27 mouse cellular contexts compared by ENCODE assay signal in genomic region chr12:29728294-29728693, GRCm38 (mm10).
DNase-seq lines count a peak whose midpoint lies in the region; ATAC-seq and TF ChIP-seq lines count a peak whose summit lies in the region.
"Had no signal": no experiment of that assay in that cellular context is flagged by ENCODE, and none has a peak within 500 bp of the region (broad histone marks: within the 10 kb centered on the region; RNA-seq: fewer than 3 reads in every experiment).

No protein-coding gene starts in this region.

- H3K4me3 ChIP-seq in forebrain, embryonic 15.5 days, result no peak overlapping the region
- H3K4me3 ChIP-seq in forebrain, embryonic 11.5 days (ENCODE audit: low read depth, low read length), result no peak overlapping the region
- H3K4me3 ChIP-seq in hindbrain, postnatal 0 days (ENCODE audit: low read length), result no peak overlapping the region
- H3K4me3 ChIP-seq in hindbrain, embryonic 11.5 days (ENCODE audit: low read depth, low read length), result no peak overlapping the region
- H3K4me3 ChIP-seq: embryonic facial prominence, embryonic 10.5 days; embryonic facial prominence, embryonic 13.5 days; erythroblast, embryonic 14.5 days; heart, adult 2 months; hindbrain, embryonic 10.5 days; hindbrain, embryonic 15.5 days had no signal

- no peak for TF ChIP-seq POLR2A in brain, embryonic 14.5 days (IDR thresholded peaks at IDR 0.05; ENCODE audit: borderline replicate concordance, extremely low read depth, insufficient read depth, insufficient read length, poor library complexity, severe bottlenecking)

- H3K27me3 ChIP-seq in forebrain, embryonic 15.5 days, result no peaks in the 10 kb centered on the region
- H3K27me3 ChIP-seq in forebrain, embryonic 11.5 days (ENCODE audit: control insufficient read depth, insufficient read depth, low read length), result no peaks in the 10 kb centered on the region
- H3K27me3 ChIP-seq in hindbrain, postnatal 0 days (ENCODE audit: insufficient read depth, low read length), result no peaks in the 10 kb centered on the region
- no peaks in the 10 kb centered on the region for H3K27me3 ChIP-seq in hindbrain, embryonic 11.5 days (ENCODE audit: control insufficient read depth, insufficient read depth, low read length)
- H3K27me3 ChIP-seq: embryonic facial prominence, embryonic 13.5 days; hindbrain, embryonic 15.5 days had no signal

- ATAC-seq in forebrain, embryonic 15.5 days (replicated peaks), result no peak
- ATAC-seq in forebrain, embryonic 11.5 days (replicated peaks; ENCODE audit: low FRiP score), result no peak
- peak; percentile 57 for ATAC-seq in hindbrain, postnatal 0 days
- no peak for ATAC-seq in hindbrain, embryonic 11.5 days (ENCODE audit: low FRiP score)
- ATAC-seq in monocyte, adult 5-6 weeks (replicated peaks; ENCODE audit: insufficient number of reproducible peaks, low FRiP score, low TSS enrichment, poor library complexity, severe bottlenecking), result no peak
- ATAC-seq: activated CD4-positive, CD25-positive, alpha-beta regulatory T cell, adult 4 months; inflammation-experienced regulatory T-cells, adult 6 months; intestine, embryonic 16.5 days had no signal

- no peak overlapping the region for H3K4me2 ChIP-seq in forebrain, embryonic 15.5 days (replicated peaks)
- no peak overlapping the region for H3K4me2 ChIP-seq in forebrain, embryonic 11.5 days (ENCODE audit: low read depth, low read length, severe bottlenecking)
- no peak overlapping the region for H3K4me2 ChIP-seq in hindbrain, postnatal 0 days (ENCODE audit: low read depth, low read length)
- no peak overlapping the region for H3K4me2 ChIP-seq in hindbrain, embryonic 11.5 days (replicated peaks; ENCODE audit: low read depth, low read length)
- H3K4me2 ChIP-seq: embryonic facial prominence, embryonic 13.5 days; heart, embryonic 11.5 days; hindbrain, embryonic 15.5 days had no signal

- DNase-seq in cerebellum, postnatal 10 days, result peak; percentile 45 to 52
- DNase-seq in cerebellum, adult 11-12 months, result no peak
- no peak for DNase-seq in forebrain, embryonic 11.5 days (ENCODE audit: low spot score)
- DNase-seq in hindbrain, postnatal 0 days (ENCODE audit: low spot score), result peak; percentile 62
- DNase-seq in hindbrain, embryonic 11.5 days (ENCODE audit: low spot score), result no peak
- peak; percentile 58 for DNase-seq in brain, embryonic 14.5 days (ENCODE audit: low read depth)
- DNase-seq: adrenal gland, adult 8-10 months; adrenal gland, postnatal 25 days; cerebellum, adult 9-11 months; cerebellum, postnatal 36 days; embryo, embryonic 11 days; gastrocnemius, postnatal 10 days; gastrocnemius, postnatal 36 days; heart, adult 2 months; heart, postnatal 36 days; kidney, adult 18-20 months had no signal

- H3K9ac ChIP-seq in forebrain, embryonic 15.5 days (replicated peaks), result no peak overlapping the region
- H3K9ac ChIP-seq in forebrain, embryonic 11.5 days (ENCODE audit: low read length), result no peak overlapping the region
- H3K9ac ChIP-seq in hindbrain, postnatal 0 days (replicated peaks; ENCODE audit: low read length), result no peak overlapping the region
- H3K9ac ChIP-seq in hindbrain, embryonic 11.5 days (ENCODE audit: low read depth, low read length), result no peak overlapping the region
- H3K9ac ChIP-seq: embryonic facial prominence, embryonic 13.5 days; hindbrain, embryonic 15.5 days had no signal

- 53% methylated on average over 2 of the region's 2 CpGs for WGBS in forebrain, embryonic 15.5 days
- 84% methylated on average over 2 of the region's 2 CpGs for WGBS in forebrain, embryonic 11.5 days
- WGBS in hindbrain, postnatal 0 days, result 40% methylated on average over 2 of the region's 2 CpGs
- WGBS in hindbrain, embryonic 11.5 days, result 63% methylated on average over 2 of the region's 2 CpGs

- H3K4me1 ChIP-seq in forebrain, embryonic 15.5 days, result peaks cover 25% of the 10 kb centered on the region
- 0 out of 2 replicates have a peak, but pooled peaks cover 5% of the 10 kb centered on the region for H3K4me1 ChIP-seq in forebrain, embryonic 11.5 days (replicated peaks; ENCODE audit: control insufficient read depth, insufficient read depth, low read length)
- peaks cover 14% of the 10 kb centered on the region; the same call in 1 of the 2 replicates for H3K4me1 ChIP-seq in hindbrain, postnatal 0 days (ENCODE audit: insufficient read depth, low read length)
- no peaks in the 10 kb centered on the region for H3K4me1 ChIP-seq in hindbrain, embryonic 11.5 days (replicated peaks; ENCODE audit: control insufficient read depth, insufficient read depth, low read length)
- H3K4me1 ChIP-seq: embryonic facial prominence, embryonic 10.5 days; embryonic facial prominence, embryonic 13.5 days had no signal

- TF ChIP-seq CTCF in hindbrain, postnatal 0 days (IDR thresholded peaks at IDR 0.05; ENCODE audit: low read depth), result no peak
- TF ChIP-seq CTCF in brain, embryonic 14.5 days (IDR thresholded peaks at IDR 0.05; ENCODE audit: borderline replicate concordance, extremely low read depth, insufficient read depth, insufficient read length), result no peak

- H3K27ac ChIP-seq in forebrain, embryonic 15.5 days (replicated peaks), result 0 out of 2 replicates have a peak overlapping the region, but pooled peaks have one; percentile 9
- H3K27ac ChIP-seq in forebrain, embryonic 11.5 days (ENCODE audit: low read depth, low read length), result no peak overlapping the region
- H3K27ac ChIP-seq in hindbrain, postnatal 0 days, result no peak overlapping the region
- no peak overlapping the region for H3K27ac ChIP-seq in hindbrain, embryonic 11.5 days (ENCODE audit: low read depth, low read length)
- H3K27ac ChIP-seq: embryonic facial prominence, embryonic 10.5 days; embryonic facial prominence, embryonic 13.5 days; heart, adult 2 months; hindbrain, embryonic 10.5 days; hindbrain, embryonic 15.5 days had no signal

- peaks cover 7% of the 10 kb centered on the region; the same call in 1 of the 2 replicates for H3K36me3 ChIP-seq in forebrain, embryonic 15.5 days
- H3K36me3 ChIP-seq in forebrain, embryonic 11.5 days (ENCODE audit: control insufficient read depth, insufficient read depth, low read length), result no peaks in the 10 kb centered on the region
- H3K36me3 ChIP-seq in hindbrain, postnatal 0 days (ENCODE audit: insufficient read depth, low read length), result no peaks in the 10 kb centered on the region
- H3K36me3 ChIP-seq in hindbrain, embryonic 11.5 days (ENCODE audit: control insufficient read depth, insufficient read depth, low read length), result no peaks in the 10 kb centered on the region
- H3K36me3 ChIP-seq: embryonic facial prominence, embryonic 10.5 days; embryonic facial prominence, embryonic 13.5 days; hindbrain, embryonic 10.5 days; hindbrain, embryonic 15.5 days had no signal

- H3K9me3 ChIP-seq in forebrain, embryonic 15.5 days, result no peaks in the 10 kb centered on the region
- no peaks in the 10 kb centered on the region for H3K9me3 ChIP-seq in forebrain, embryonic 11.5 days (ENCODE audit: control insufficient read depth, low read length)
- no peaks in the 10 kb centered on the region for H3K9me3 ChIP-seq in hindbrain, postnatal 0 days (ENCODE audit: low read length)
- no peaks in the 10 kb centered on the region for H3K9me3 ChIP-seq in hindbrain, embryonic 11.5 days (ENCODE audit: control insufficient read depth, low read length)
- H3K9me3 ChIP-seq: embryonic facial prominence, embryonic 10.5 days; embryonic facial prominence, embryonic 13.5 days; hindbrain, embryonic 10.5 days; hindbrain, embryonic 15.5 days had no signal

Comparison
In these comparisons a context has a peak if more than half of its experiments do, and no peak if none do; other contexts are left out.
1. DNase-seq: peak in cerebellum, postnatal 10 days (2 of 2), hindbrain, postnatal 0 days (single experiment) and brain, embryonic 14.5 days (single experiment); none in cerebellum, adult 11-12 months (single experiment), forebrain, embryonic 11.5 days (single experiment) and hindbrain, embryonic 11.5 days (single experiment).